8 mouse cellular contexts compared by ENCODE assay signal in genomic region chr4:32238921-32239748, GRCm38 (mm10). TPM values are rescaled to one million over a fixed set of nuclear protein-coding genes. Genes with fewer than 3 reads are reported as not detected.
A peak's percentile ranks its signal among the peaks of the same experiment; 100 is the strongest.
DNase-seq lines count a peak whose midpoint lies in the region; ATAC-seq and TF ChIP-seq lines count a peak whose summit lies in the region.

No protein-coding gene starts in this region.

- TF ChIP-seq POLR2A in bone marrow, adult 2 months (IDR thresholded peaks at IDR 0.05; ENCODE audit: borderline replicate concordance, control insufficient read depth, low read depth, low read length) = peak; percentile 21; the same call in 1 of the 2 replicates
- no peak for TF ChIP-seq POLR2A in olfactory bulb, adult 2 months (IDR thresholded peaks at IDR 0.05; ENCODE audit: insufficient read depth, low read depth, low read length)
- peak; percentile 16 for TF ChIP-seq POLR2A in thymus, adult 2 months (IDR thresholded peaks at IDR 0.05; ENCODE audit: control insufficient read depth, extremely low read depth, insufficient read depth, low read length, poor library complexity)

- H3K36me3 ChIP-seq in forebrain, embryonic 11.5 days (ENCODE audit: control insufficient read depth, insufficient read depth, low read length) = no peaks in the 10 kb centered on the region
- H3K36me3 ChIP-seq in heart, embryonic 16.5 days (ENCODE audit: control insufficient read depth, insufficient read depth) = no peaks in the 10 kb centered on the region
- no peaks in the 10 kb centered on the region for H3K36me3 ChIP-seq in lung, embryonic 15.5 days
- no peaks in the 10 kb centered on the region for H3K36me3 ChIP-seq in thymus, adult 2 months (ENCODE audit: control insufficient read depth, insufficient read depth, low read length)

- peak overlapping the region; percentile 89 for H3K9ac ChIP-seq in forebrain, embryonic 11.5 days (ENCODE audit: low read length)
- H3K9ac ChIP-seq in heart, embryonic 16.5 days (ENCODE audit: low read length) = peak overlapping the region; percentile 97
- peak overlapping the region; percentile 82 for H3K9ac ChIP-seq in lung, embryonic 15.5 days

- H3K27ac ChIP-seq in bone marrow, adult 2 months (ENCODE audit: control insufficient read depth, insufficient read depth, low read depth, low read length, poor library complexity) = peak overlapping the region; percentile 97
- H3K27ac ChIP-seq in forebrain, embryonic 11.5 days (ENCODE audit: low read depth, low read length) = peak overlapping the region; percentile 90
- H3K27ac ChIP-seq in heart, embryonic 16.5 days (ENCODE audit: low read length) = peak overlapping the region; percentile 92
- H3K27ac ChIP-seq in lung, embryonic 15.5 days = peak overlapping the region; percentile 95
- H3K27ac ChIP-seq in olfactory bulb, adult 2 months (ENCODE audit: insufficient read depth, low read depth, low read length) = peak overlapping the region; percentile 71
- H3K27ac ChIP-seq in thymus, adult 2 months (ENCODE audit: control insufficient read depth, insufficient read depth, low read length) = peak overlapping the region; percentile 47; the same call in 1 of the 2 replicates

- peaks cover 3% of the 10 kb centered on the region; the same call in 1 of the 2 replicates for H3K27me3 ChIP-seq in forebrain, embryonic 11.5 days (ENCODE audit: control insufficient read depth, insufficient read depth, low read length)
- H3K27me3 ChIP-seq in heart, embryonic 16.5 days (ENCODE audit: control insufficient read depth, insufficient read depth, low read length) = no peaks in the 10 kb centered on the region; the same call in 1 of the 2 replicates
- no peaks in the 10 kb centered on the region; the same call in 1 of the 2 replicates for H3K27me3 ChIP-seq in lung, embryonic 15.5 days
- no peaks in the 10 kb centered on the region for H3K27me3 ChIP-seq in thymus, adult 2 months (ENCODE audit: control insufficient read depth, insufficient read depth, low read length)

- TF ChIP-seq CTCF in bone marrow, adult 2 months (IDR thresholded peaks at IDR 0.05; ENCODE audit: control insufficient read depth, insufficient read depth, low read length) = no peak
- TF ChIP-seq CTCF in olfactory bulb, adult 2 months (IDR thresholded peaks at IDR 0.05; ENCODE audit: insufficient read depth, low read depth, low read length) = no peak
- no peak for TF ChIP-seq CTCF in thymus, adult 2 months (IDR thresholded peaks at IDR 0.05; ENCODE audit: borderline replicate concordance, control insufficient read depth, extremely low read depth, insufficient read depth, low read length, poor library complexity)

- peak; percentile 44 for ATAC-seq in CD4-positive, CD25-positive, alpha-beta regulatory T cell, adult 4 months
- ATAC-seq in forebrain, embryonic 11.5 days (replicated peaks; ENCODE audit: low FRiP score) = peak; percentile 69
- ATAC-seq in heart, embryonic 16.5 days (replicated peaks; ENCODE audit: extremely low read depth, insufficient read depth, low FRiP score) = peak; percentile 68
- peak; percentile 80 for ATAC-seq in lung, embryonic 15.5 days (ENCODE audit: borderline replicate concordance, extremely low read depth, low FRiP score, low TSS enrichment)

- under 1% methylated on average over 90 of the region's 100 CpGs for WGBS in bone marrow, adult 2 months
- WGBS in forebrain, embryonic 11.5 days = under 1% methylated on average over 89 of the region's 100 CpGs
- 1% methylated on average over 91 of the region's 100 CpGs for WGBS in heart, embryonic 16.5 days
- under 1% methylated on average over 88 of the region's 100 CpGs for WGBS in lung, embryonic 15.5 days
- WGBS in olfactory bulb, adult 2 months = under 1% methylated on average over 96 of the region's 100 CpGs
- WGBS in thymus, adult 2 months = under 1% methylated on average over 99 of the region's 100 CpGs

- peak; percentile 88 for DNase-seq in forebrain, embryonic 11.5 days (ENCODE audit: low spot score)
- DNase-seq in kidney, postnatal 14 days = peak; percentile 86
- DNase-seq in thymus, adult 2 months = peak; percentile 69

- no peaks in the 10 kb centered on the region; the same call in none of the 2 replicates for H3K4me1 ChIP-seq in bone marrow, adult 2 months (ENCODE audit: control insufficient read depth, insufficient read depth, low read length)
- H3K4me1 ChIP-seq in forebrain, embryonic 11.5 days (replicated peaks; ENCODE audit: control insufficient read depth, insufficient read depth, low read length) = peaks cover 22% of the 10 kb centered on the region
- peaks cover 17% of the 10 kb centered on the region for H3K4me1 ChIP-seq in heart, embryonic 16.5 days (ENCODE audit: control insufficient read depth, insufficient read depth, low read length)
- peaks cover 45% of the 10 kb centered on the region for H3K4me1 ChIP-seq in lung, embryonic 15.5 days
- H3K4me1 ChIP-seq in olfactory bulb, adult 2 months (ENCODE audit: control insufficient read depth, insufficient read depth, low read length) = peaks cover 13% of the 10 kb centered on the region; the same call in 1 of the 2 replicates
- H3K4me1 ChIP-seq in thymus, adult 2 months (replicated peaks; ENCODE audit: control insufficient read depth, insufficient read depth, low read length) = peaks cover 7% of the 10 kb centered on the region

- H3K9me3 ChIP-seq in forebrain, embryonic 11.5 days (ENCODE audit: control insufficient read depth, low read length) = no peaks in the 10 kb centered on the region
- no peaks in the 10 kb centered on the region for H3K9me3 ChIP-seq in heart, embryonic 16.5 days (replicated peaks; ENCODE audit: control insufficient read depth, low read length)
- no peaks in the 10 kb centered on the region for H3K9me3 ChIP-seq in lung, embryonic 15.5 days

- peak overlapping the region; percentile 97 for H3K4me2 ChIP-seq in forebrain, embryonic 11.5 days (ENCODE audit: low read depth, low read length, severe bottlenecking)
- peak overlapping the region; percentile 91 for H3K4me2 ChIP-seq in heart, embryonic 16.5 days (ENCODE audit: low read depth, low read length)
- H3K4me2 ChIP-seq in lung, embryonic 15.5 days = peak overlapping the region; percentile 89

- H3K4me3 ChIP-seq in bone marrow, adult 2 months (replicated peaks; ENCODE audit: control insufficient read depth, low read depth, low read length) = peak overlapping the region; percentile 64
- peak overlapping the region; percentile 89 for H3K4me3 ChIP-seq in forebrain, embryonic 11.5 days (ENCODE audit: low read depth, low read length)
- peak overlapping the region; percentile 98 for H3K4me3 ChIP-seq in heart, embryonic 16.5 days (ENCODE audit: low read length)
- H3K4me3 ChIP-seq in lung, embryonic 15.5 days = peak overlapping the region; percentile 95
- peak overlapping the region; percentile 97 for H3K4me3 ChIP-seq in olfactory bulb, adult 2 months (ENCODE audit: insufficient read depth, low read depth, low read length)
- H3K4me3 ChIP-seq in thymus, adult 2 months (ENCODE audit: control insufficient read depth, insufficient read depth, low read length) = peak overlapping the region; percentile 96

RNA-seq across cellular contexts. Expression of gene Bach2, which starts 0.5 kb away (rescaled TPM):
- 10 to 100 TPM; 21.5 to 23.6 TPM for polyA plus RNA-seq in CD4-positive, CD25-positive, alpha-beta regulatory T cell, adult 4 months (2017; shearing (Covaris generic))
- polyA plus RNA-seq in bone marrow, adult 2 months (2011; ENCODE audit: insufficient read depth, insufficient read length, low replicate concordance, missing spikeins) = 36.4 and 57.6 TPM in 2 replicates
- polyA plus RNA-seq in forebrain, embryonic 11.5 days (2014; fragmentation: Nextera tagmentation; extraction: Ambion mirVana) = 16.2 and 17.3 TPM in 2 replicates
- polyA plus RNA-seq in heart, embryonic 16.5 days (2015; fragmentation: Nextera tagmentation; extraction: Ambion mirVana) = 4.8 and 5.0 TPM in 2 replicates
- 8.7 and 10.5 TPM in 2 replicates for polyA plus RNA-seq in lung, embryonic 15.5 days (2015; fragmentation: Nextera tagmentation; extraction: Ambion mirVana)
- polyA plus RNA-seq in olfactory bulb, adult 2 months (2012; ENCODE audit: insufficient read depth, insufficient read length, low replicate concordance, missing spikeins) = not detected in 2 replicates
- 9.4 and 10.5 TPM in 2 replicates for polyA plus RNA-seq in thymus, adult 2 months (2012; rRNA removed)

Comparison
In these comparisons a context has a peak if more than half of its experiments do, and no peak if none do; other contexts are left out.
1. Peak in every context shown above with its lines: DNase-seq, ATAC-seq, H3K4me3 ChIP-seq and H3K27ac ChIP-seq.
2. H3K27ac ChIP-seq: peak in every context shown above with its lines; median percentile 97 in bone marrow, adult 2 months; 95 in lung, embryonic 15.5 days; 92 in heart, embryonic 16.5 days; 90 in forebrain, embryonic 11.5 days; 71 in olfactory bulb, adult 2 months; 47 in thymus, adult 2 months.